Mouse (Mus musculus) cerebellum, adult 2 months (tissue): ENCODE measurements around the gene Btg1.

Experiments
- CTCF ChIP-seq: fragments of 200-500 bp; IDR thresholded peaks from 2 replicates; pipeline ENCODE4 v1.5.1; 2011; ENCODE audit warnings: low read depth, mild to moderate bottlenecking, control low read depth, low read length, moderate library complexity, borderline replicate concordance; ENCODE audit not compliant: insufficient read depth
- POLR2A ChIP-seq: fragments of 200-500 bp; IDR thresholded peaks from 2 replicates; pipeline ENCODE4 v1.6.1; 2011; ENCODE audit warnings: low read length, control low read depth, borderline replicate concordance; ENCODE audit not compliant: insufficient read depth

DNA sequence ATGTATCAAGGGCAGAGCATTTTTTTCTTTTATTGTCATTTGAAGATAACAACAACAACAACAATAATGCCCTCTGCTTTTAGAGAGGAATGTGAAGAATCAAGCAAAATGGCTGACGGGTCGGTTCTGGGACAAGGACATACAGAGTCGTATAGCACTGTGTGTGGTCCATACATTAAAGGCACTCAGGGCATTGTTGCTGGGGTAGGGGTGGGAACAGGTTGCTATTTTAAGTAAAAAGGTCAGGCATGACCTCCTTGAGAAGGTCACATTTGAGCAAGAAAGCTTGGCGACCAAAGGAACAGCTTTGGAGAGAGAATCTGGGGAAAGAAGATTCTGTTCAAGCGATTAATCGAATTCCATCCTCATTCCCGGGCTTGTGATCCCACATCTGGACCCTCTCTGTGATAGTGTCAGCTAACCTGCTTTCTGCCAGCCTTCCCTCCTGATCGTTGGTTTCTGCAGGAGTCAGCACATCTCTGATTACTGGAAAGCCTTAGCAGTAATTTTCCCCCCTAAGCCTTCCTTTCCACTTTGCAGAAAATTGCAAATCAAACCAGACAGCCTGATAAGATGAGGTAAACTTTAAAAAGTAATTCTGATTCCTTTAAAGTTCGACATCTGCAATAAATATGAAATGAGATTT is 14.4 kb downstream of the Btg1 start:
- TF ChIP-seq CTCF (no peak), POLR2A (no peak)
